Mouse (Mus musculus): ENCODE results near the gene Prr13.

DNA sequence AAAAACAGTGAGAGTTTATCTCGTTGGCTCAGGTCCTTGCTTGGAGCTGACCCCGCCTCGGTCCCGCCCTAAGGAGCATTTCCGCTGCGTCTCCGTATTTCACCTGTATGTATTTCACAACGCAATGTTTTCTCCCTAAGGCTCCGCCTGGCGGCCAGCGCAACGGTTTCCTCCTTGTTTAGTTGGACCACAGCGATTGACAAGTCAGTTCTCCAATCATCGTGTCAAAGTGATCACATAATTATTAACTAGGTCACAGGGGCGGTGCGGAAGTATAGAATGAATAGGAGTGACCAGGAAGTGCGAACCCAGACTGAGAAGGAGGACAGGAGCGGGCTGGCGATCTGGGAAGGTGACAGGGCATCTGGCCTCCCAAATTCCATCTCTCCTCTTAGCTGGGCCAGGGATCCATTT is at the start of gene Prr13:
- TF ChIP-seq ZC3H11A (IDR thresholded peaks at IDR 0.05; ENCODE audit: borderline replicate concordance, low read depth, low read length) = no peak
- no peak for TF ChIP-seq HCFC1 (IDR thresholded peaks at IDR 0.05; ENCODE audit: borderline replicate concordance, insufficient read depth, low read length)
